Mouse (Mus musculus) left cerebral cortex, adult 9 months (tissue): Measurements from ENCODE around the gene Mocs1.
"Not testable (repeated sequence)": the region's sequence is repeated elsewhere in the genome, so short reads cannot be mapped to it uniquely, and the experiment has no call there.

Experiments
- DNase-seq, 2 experiments: peaks; one replicate each; pipeline ENCODE4 v3.0.0; 2022; ENCODE audit warnings: low spot score in 2 of 2

Gene Mocs1

DNA sequence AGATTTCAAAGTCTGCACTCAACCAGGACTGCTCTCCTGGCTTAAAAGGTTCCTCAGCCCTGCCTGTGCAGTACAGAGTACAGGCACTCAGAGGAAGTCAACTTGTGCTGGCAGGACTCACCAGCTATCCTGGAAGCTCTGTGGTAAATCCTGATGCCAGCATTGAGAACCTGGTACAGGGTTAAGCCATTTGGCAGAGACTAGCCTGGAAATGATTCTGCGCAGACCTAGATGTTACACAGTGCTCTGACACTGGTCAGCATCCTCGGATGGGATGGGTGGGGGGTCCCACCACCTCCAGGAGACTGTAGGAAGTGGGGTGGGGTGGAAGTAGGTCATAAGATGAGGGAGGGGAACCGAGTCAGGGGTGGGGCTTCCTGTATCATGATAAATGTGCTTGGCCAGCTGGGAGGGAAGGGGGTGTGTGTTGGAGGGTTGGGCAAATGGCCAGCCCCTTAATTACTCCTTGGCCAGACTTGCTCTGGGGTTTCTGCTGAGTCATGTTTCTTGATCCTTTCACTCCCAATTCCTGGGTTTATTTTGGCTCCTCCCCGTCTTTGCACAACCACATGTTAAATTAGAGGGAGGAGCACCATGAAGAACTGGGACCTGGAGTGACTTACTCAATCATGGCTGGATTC, 4.0 kb downstream of the Mocs1 start:
- DNase-seq = no peak

DNA sequence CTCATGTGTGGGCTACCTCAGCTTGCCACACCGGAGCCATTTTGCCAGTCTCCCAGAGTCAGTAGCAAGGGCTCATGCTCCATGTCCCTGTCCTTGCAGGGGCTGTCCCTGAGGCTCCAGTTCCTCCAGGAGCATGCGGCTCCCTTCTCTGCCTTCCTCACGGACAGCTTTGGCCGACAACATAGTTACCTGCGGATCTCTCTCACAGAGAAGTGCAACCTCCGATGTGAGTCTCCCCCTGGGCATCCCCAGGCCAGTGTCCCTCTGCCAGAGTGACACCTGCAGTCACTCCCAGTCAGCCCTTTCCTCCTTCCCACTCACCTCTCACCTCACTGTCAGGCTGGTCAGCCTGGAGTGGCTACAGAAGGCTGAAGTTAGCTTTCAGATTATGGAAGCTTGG, 4.9 kb downstream of the Mocs1 start:
- no peak for DNase-seq

DNA sequence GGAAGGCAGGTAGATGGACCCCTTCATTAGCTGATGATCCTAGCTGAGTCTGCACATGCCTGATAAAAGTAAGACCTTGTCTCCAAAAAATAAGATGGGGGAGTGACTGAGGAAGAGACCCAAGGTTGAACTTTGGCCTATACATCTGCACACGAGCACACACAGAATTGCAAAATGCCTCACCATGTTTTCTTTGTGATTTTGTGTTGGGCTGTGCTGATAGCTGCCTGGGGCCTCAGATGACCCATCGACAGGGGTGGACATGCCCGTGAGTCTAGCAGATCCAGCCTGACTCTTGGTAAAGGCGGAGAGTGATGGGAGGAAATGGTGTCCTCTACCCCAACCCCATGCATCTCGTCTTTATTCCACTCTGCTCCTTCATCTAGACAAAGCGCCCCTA, 6.1 kb downstream of the Mocs1 start:
- DNase-seq = no peak

DNA sequence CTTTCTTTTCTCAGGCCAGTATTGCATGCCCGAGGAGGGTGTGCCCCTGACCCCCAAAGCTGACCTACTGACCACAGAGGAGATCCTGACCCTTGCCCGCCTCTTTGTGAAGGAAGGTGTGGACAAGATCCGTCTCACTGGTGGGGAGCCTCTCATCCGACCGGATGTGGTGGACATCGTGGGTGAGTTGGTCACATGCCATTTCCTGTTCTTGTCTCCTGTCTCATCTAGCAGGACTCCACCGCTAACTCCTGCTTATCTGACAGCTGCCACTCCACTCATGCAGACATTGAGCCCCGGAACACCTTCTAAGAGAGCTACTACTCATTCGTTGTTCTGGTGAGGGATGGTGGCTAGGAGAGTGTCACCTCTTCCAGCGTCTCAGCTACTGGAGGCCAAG, 6.9 kb downstream of the Mocs1 start:
- DNase-seq = no peak

DNA sequence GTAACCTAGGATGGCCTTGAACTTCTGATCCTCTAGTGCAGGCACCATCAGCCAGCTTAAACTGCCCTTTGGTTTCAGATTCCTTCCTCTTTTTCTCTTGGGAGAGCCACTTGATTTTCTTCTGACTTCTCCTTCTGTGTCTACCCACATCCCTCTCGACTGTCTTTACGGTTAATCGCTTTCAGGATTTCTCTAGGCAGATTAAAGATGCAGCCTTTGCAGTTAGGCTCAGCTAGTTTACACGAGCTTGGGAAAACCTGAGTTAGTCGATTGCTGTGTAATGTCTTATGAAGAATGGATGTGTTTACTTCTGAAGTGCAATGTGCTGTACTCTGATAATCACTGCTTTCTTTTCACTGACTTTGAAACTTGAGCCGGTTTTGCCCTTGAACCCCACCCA, 8.5 kb downstream of the Mocs1 start:
- no peak for DNase-seq

DNA sequence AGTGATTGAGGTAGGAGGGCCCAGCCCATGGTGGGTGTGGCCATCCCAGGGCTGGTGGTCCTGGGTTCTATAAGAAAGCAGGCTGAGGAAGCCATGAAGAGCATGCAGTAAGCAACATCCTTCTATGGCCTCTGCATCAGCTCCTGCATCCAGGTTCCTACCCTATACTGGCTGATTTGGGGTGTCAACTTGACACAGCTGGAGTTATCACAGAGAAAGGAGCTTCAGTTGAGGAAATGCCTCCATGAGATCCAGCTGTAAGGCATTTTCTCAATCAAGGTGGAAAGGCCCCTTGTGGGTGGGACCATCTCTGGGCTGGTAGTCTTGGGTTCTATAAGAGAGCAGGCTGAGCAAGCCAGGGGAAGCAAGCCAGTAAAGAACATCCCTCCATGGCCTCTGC, 9.1 kb downstream of the Mocs1 start:
- not testable (repeated sequence) for DNase-seq

DNA sequence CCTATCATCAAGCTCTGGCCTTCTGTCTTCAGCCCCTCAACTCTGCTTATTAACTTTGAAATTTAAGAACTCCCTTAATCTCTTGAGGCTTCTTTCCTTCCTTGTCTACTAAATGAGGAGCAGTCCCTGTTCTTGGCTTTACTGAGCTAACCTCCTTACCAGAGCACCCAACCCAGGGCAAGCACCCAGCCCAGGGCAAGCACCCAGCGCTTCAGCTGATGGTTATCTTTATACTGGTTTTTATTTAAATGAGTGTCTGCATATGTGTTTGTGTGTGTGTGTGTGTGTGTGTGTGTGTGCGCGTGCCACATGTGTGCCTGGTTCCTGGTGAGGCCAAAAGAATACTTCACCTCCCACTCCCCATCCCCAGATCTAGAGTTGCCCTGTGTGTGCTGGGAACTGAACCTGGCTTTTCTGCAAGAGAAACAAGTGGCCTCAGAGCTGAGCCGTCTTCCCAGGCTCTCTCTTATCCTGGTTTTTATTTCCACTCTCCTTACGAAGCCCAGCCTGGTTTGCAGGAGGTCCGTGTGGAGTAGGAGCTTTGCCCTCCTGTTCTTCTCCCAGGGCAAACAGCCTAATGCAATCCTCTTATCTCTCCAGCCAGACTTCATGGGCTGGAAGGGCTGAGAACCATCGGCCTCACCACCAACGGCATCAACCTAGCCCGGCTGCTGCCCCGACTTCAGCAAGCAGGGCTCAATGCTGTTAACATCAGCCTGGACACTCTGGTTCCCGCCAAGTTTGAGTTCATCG, 10.8 kb downstream of the Mocs1 start:
- DNase-seq = no peak

DNA sequence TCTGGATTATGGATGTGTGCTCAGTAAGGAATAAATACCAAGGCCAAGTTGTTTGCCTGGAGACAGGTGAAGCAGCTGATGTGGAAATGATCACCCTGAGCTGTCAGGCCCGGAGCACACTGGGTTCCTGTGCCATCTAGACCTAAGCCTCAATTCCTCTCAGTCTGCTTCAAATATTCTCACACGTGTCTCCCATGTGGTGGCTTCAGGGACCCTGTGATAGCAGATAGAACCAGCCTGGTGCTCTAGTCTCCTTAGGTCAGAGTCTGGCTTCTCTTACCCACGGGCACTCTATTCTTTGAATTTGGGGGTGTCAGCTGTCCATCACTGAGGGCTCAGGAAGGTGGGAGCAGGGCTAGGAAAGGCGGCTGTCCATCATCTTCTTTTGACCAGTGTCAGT, 11.5 kb downstream of the Mocs1 start:
- DNase-seq = no peak

DNA sequence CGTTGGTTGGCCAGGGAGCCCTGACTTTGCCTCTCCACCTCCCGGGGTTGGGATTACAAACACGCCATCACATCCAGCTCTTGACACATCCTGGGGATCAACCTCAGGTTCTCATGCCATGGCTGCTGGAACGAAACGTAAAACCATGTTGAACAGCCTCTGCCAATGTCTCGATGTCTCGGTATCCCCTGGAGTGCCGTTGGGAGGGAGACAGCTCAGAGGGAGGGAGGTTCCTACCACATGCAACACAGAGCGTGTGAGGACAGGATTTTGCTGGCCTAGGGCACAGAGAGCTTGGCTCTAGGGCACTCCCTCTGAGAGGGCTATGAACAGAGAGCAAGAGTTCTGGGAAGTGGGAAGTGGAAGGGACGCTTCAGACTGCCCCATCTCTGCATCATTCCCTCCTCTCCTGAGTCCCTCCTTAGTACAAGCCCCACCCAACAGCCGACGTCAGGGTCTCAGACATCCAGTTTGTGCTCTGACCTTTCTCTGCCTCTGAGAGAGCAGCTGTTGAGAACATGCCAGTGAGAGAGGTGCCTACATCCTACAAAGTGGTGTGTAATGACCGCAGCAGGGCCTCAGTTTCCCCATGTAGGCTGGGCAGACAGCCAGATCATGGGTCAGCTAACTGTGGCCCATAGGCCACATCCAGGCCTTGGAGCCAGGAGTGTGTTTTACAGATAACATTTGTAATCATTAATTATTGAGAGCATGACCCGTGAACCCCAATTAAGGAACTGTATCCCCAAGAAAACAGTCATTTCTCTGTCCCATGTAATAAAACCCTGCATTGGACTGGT, 12.4 kb downstream of the Mocs1 start:
- DNase-seq = no peak

DNA sequence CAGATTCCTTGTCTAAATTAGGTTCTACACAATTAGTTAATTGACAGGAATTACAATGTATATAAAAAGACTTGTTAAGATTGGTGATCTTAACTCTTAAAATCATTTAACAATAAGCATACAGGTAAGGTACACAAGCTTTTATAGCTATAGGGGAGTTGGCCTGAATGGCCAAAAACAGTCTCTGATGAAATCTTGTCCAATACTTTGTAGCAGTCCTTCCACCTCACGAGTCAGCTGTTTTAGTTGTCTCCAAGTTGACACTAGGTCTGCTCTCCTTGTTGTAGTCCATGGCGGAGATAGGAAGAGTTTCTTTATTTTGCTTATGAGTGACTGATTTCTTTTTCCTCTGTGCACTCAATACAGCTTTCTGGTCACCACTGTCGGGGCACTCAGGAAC, 14.7 kb downstream of the Mocs1 start:
- DNase-seq = not testable (repeated sequence)

DNA sequence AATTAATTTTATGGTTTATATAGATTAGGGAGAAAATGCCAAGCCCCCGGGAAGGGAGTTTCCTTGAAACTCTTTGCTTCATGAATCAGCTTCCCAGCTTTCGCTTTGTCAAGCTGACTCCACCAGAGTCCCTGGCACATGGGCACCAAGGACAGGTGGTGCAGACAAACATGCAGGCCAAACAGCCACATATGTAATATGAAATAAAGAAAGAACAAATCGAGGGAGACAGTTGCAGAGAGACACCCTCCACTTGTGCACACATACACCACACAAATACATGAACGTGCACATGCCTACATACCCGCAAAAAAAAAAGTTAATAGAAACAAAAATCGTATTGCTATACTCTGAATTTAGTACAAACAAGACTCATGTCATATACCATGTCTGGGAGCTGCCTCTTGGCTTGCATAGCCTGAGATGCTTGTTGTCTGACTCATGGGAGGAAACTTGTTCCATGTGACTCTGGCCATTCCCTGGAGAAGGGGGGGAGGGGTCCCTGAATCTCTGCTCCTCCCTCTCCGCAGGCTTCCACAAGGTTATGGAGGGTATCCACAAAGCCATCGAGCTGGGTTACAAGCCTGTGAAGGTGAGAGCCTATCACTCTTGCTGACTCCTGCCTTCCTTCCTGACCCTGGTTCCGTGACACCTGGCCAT, 20.5 kb downstream of the Mocs1 start:
- DNase-seq = no peak

DNA sequence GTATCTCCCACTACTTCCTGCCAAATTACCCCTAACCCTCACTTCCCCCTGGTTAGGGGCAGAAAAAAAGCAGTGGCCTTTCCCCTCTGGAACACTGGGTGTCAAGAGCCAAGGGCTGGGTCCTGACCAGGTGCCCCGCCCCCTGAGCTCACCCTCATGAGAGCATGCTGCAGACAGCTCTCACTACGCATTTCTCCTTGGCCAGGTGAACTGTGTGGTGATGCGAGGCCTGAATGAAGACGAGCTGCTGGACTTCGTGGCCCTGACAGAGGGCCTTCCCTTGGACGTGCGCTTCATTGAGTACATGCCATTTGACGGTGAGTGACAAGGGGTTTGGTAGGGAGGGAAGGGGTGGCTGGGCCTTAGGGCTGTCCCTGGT, 21.1 kb downstream of the Mocs1 start:
- DNase-seq = no peak

DNA sequence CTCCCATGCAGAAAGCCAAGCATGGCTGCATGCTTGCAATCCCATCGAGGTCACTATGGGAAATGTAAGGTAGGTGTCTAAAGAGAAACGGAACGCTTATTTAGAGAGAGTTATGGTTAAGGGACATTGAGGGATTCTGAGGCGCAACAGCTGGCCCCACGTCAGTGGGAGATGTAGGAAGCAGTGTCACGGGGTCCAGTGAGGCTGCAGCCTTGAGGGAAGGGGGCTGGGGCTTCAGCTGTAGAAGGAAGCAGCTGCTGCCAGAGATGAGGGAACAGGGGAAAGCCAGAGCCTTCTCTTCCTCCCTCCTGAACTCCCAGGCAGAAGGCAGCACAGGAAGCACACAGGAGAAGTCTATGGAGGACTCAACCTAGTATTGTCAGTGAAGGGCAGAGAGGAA, 22.8 kb downstream of the Mocs1 start:
- no peak for DNase-seq

DNA sequence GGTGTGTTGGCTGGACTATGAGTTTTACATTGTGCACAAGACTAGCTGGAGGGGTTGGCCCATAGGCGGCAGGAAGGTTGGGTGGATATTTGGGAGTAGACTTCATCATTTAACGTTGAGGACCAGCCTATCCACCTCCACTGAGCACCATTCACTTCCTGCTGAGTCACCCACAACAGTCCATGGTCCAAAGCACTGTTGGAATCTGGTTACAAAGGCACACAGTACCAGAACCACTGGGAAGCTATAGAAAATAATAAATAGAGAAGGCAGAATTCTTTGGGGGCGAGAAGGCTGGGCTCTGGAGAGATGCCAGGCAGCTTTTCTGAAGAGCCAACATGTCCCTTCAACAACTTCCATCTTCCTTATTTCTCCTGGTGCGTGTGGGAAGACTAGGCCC, 28.2 kb downstream of the Mocs1 start:
- DNase-seq = no peak

DNA sequence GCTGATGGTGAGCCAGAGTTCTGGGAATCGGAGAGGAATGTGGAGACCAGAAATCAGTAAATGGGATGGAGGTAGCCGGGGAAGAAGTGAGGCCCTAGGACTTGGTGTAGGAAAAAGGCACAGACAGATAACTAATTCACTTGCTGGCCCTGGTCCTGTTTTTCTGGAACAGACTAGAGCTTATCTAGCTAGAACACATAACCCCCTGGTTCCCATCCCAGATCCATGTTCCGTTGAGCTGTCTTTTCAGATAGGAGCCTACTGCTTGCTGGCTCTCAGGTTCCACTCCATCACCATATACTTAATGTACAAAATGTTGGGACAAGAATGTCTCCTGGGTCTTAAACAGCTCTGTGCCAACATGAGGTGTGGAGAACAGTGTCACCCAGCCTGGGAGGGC, 29.7 kb downstream of the Mocs1 start:
- DNase-seq = no peak

DNA sequence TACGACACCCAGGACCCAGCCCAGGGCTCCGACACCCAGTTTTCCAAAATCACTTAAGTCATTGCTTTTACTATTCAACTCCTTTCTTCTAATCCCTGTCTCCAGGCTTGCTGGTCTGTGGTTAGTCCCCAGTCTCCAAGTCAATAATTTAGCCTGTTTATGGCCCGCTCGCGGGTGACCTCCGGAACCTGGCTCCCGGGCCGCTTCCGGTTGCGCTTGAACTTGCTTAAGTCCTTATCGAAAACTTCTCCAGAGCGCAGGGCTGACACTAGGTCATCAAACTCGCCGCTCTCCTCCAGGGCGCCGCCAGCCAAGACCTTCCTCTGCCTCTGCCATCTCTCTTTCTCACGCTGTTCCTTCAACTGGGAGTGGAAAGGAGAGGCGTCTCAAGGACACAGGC, 30.2 kb downstream of the Mocs1 start:
- no peak for DNase-seq

DNA sequence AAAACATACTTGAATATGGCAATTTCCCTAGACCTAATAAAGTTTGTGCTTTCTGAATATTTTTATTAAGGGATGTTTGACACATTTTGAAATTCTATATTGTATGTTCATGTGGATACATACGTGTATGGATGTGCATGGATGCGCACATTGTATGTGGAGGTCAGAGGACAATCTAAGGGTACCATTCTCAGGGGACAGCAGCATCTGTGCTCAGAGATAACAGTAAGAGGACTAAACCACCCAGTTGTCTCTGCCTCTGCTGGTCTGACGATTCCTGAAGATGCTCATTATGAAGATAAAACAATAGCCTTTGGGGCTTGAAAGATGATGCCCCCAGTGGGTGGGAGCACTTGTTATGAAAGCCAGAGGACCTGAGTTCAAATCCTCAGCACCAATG, 36.7 kb downstream of the Mocs1 start:
- DNase-seq = no peak

DNA sequence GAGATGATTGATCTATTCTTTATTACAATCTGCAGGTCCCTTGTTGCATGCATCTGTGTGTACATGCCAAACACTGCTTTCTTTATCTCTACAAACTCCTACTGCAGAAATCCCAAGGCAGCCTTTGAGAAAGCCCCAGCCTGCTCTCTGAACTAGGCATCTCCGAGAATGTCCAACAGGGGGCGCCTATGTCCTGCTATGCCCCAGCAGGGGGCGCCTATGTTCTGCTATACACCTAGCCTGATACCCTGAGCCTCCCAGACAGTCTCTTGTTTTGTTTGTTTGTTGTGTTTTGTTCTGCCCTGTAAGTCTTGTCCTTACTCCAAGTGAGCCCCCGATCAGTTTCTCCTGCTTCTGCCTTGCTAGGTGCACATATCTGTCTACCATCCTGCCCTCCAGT, 40.1 kb downstream of the Mocs1 start:
- DNase-seq = peak in 1 of 2 experiments; percentile 90

DNA sequence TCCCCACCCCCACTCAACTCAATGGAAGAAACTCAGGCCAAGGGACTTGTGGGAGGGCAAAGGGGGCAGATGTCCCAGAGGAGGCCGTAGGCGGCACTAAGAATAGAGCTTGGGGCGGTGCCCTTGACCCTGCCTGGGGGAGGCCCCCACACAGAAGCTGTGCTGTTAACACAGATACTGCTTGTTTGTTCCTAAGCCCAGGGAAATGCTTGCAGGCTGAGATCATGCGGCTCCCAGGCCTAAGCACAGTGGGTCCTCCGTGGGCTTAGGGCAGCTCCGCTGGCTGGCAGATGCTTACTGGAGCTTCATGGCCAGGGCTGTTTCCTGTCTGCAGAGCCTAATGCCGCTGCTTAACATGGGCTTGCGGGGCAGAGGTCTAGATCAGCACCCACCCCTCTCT, 44.5 kb downstream of the Mocs1 start:
- DNase-seq = no peak

DNA sequence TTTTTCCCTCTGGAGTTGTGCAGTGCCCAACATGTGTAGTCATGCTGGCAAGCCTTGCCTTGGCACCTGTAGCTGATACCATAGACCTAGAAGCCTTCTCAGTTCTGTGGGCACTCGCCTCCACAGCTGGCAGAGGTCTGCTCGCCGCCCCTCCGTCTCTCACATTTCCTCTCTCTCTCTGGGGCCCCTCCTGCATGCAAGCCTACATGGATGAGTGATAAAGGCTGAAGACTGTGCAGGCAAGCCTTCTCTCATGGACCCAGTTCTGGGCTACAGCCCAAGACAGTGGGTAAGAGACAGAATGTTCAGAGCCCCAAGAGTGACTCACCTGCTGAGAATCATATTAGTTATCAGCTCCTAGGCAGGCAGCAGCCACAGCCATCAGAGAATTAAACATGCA, 45.9 kb downstream of the Mocs1 start:
- DNase-seq = peak in 1 of 2 experiments; percentile 64

DNA sequence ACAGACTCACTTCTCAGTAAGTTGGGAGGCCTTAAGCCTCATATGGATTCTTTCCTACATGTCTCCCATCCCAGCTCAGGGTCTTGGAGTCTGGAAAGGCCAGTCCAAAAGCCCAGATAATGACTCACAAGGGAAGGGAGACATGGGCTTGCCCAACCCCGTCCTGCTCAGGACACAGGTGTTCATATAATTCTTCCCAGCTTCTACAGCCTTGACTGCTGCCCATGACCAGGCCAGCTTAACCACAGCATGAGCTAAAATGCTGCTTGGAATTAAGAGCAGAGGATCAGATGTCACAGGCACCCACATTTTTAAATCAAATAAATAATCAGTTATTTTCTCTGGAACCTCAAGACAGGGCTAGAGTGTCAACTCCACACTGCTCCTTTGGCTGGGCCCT, 47.0 kb downstream of the Mocs1 start:
- DNase-seq = no peak

DNA sequence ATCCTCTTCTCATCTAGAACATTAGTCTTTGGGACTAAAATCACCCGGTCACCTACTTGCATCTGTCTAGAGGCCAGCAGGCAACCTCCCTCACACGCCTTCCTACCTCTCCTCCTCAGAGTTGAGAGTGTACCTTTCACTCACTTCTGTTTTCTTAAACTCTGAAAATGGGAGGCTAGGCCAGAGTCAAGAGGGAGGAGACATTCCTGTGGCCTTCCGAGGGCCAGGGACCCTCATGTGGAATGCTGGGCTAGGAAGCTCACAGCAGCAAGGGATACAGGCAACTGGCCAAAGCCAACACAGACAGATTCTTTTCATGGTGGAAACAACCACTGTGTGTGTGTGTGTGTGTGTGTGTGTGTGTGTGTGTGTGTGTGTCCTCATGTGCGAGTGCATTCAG, 49.2 kb downstream of the Mocs1 start:
- DNase-seq = no peak
